8 mouse cellular contexts compared by ENCODE assay signal in the genomic region with DNA sequence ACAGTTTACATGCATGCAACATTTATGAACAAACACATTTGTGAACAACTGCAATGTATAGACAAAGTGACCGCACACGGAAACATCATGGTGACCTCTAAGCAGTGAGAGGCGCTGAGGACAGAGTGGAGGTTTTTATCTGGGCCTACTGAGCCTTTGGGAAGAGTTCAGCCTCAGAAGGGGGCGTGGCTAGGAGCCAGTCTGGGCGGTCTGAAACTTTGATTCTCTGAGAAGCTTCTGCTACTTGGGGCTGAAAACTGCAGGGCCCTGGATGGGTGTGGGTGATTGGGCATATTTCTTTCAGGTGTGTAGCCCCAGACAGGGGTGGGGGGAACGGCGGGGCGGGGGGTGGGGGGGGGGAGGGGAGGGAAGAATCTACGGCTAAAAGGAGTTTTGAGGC. TPM values are rescaled to one million over a fixed set of nuclear protein-coding genes. Genes with fewer than 3 reads are reported as not detected.
DNase-seq lines count a peak whose midpoint lies in the region; ATAC-seq and TF ChIP-seq lines count a peak whose summit lies in the region.

No protein-coding gene starts in this region.

- peak; percentile 45 for DNase-seq in adrenal gland, adult 2 months
- DNase-seq in adrenal gland, adult 18-20 months (ENCODE audit: low spot score in 2 of 2), result no peak
- DNase-seq in ES-E14 (ENCODE audit: low read depth, low spot score), result peak; percentile 63
- DNase-seq in layer of hippocampus, postnatal 25 days (ENCODE audit: extremely low spot score in 1 of 2, low spot score in 1 of 2), result no peak
- DNase-seq in gastrocnemius, adult 2 months, result no peak

- no peaks in the 10 kb centered on the region for H3K36me3 ChIP-seq in ES-E14 (ENCODE audit: control insufficient read depth, insufficient read depth, low read length, poor library complexity, severe bottlenecking)
- no peaks in the 10 kb centered on the region for H3K36me3 ChIP-seq in heart, embryonic 16.5 days (ENCODE audit: control insufficient read depth, insufficient read depth)
- H3K36me3 ChIP-seq in lung, embryonic 16.5 days (ENCODE audit: control insufficient read depth, insufficient read depth, low read length), result no peaks in the 10 kb centered on the region; the same call in 1 of the 2 replicates

- ATAC-seq in heart, embryonic 16.5 days (replicated peaks; ENCODE audit: extremely low read depth, insufficient read depth, low FRiP score), result peak; percentile 49; the same call in 1 of the 2 replicates
- peak; percentile 65 for ATAC-seq in lung, embryonic 16.5 days (ENCODE audit: low read depth)
- no peak for ATAC-seq in erythroblast, adult 5-6 weeks (replicated peaks; ENCODE audit: low FRiP score, poor library complexity, severe bottlenecking)

- peak overlapping the region; percentile 37 for H3K4me2 ChIP-seq in heart, embryonic 16.5 days (ENCODE audit: low read depth, low read length)
- peak overlapping the region; percentile 25; the same call in 1 of the 2 replicates for H3K4me2 ChIP-seq in lung, embryonic 16.5 days (ENCODE audit: low read depth, low read length)

- peak overlapping the region; percentile 99; the same call in 1 of the 2 replicates for H3K27ac ChIP-seq in ES-E14 (ENCODE audit: insufficient read depth, low read depth, low read length, poor library complexity, severe bottlenecking)
- H3K27ac ChIP-seq in heart, embryonic 16.5 days (ENCODE audit: low read length), result peak overlapping the region; percentile 69
- H3K27ac ChIP-seq in lung, embryonic 16.5 days (ENCODE audit: low read length), result peak overlapping the region; percentile 64
- H3K27ac ChIP-seq in gastrocnemius, adult 2 months, result no peak overlapping the region

- in situ Hi-C loops in ES-E14 (cut with MboI; ENCODE audit: low sequenced_read_pairs in 2 of 2, unreplicated experiment in 2 of 2), result no loop called here

- H3K4me3 ChIP-seq in ES-E14 (ENCODE audit: insufficient read depth in 1 of 2, low read depth in 1 of 2, low read length in 2 of 2, poor library complexity in 1 of 2, severe bottlenecking in 1 of 2), result peak overlapping the region in 1 of 2 experiments; percentile 27; a peak in 1 of 4 replicates
- no peak overlapping the region for H3K4me3 ChIP-seq in heart, embryonic 16.5 days (ENCODE audit: low read length)
- no peak overlapping the region for H3K4me3 ChIP-seq in lung, embryonic 16.5 days (ENCODE audit: low read length)
- no peak overlapping the region for H3K4me3 ChIP-seq in gastrocnemius, adult 2 months

- no peaks in the 10 kb centered on the region for H3K9me3 ChIP-seq in ES-E14 (ENCODE audit: control insufficient read depth, insufficient read depth, low read depth, low read length)
- H3K9me3 ChIP-seq in heart, embryonic 16.5 days (replicated peaks; ENCODE audit: control insufficient read depth, low read length), result no peaks in the 10 kb centered on the region
- no peaks in the 10 kb centered on the region for H3K9me3 ChIP-seq in lung, embryonic 16.5 days (ENCODE audit: control insufficient read depth, low read length)

- WGBS in heart, embryonic 16.5 days, result 10% methylated on average over 6 of the region's 9 CpGs
- 6% methylated on average over 6 of the region's 9 CpGs for WGBS in lung, embryonic 16.5 days

- no peak overlapping the region; the same call in 1 of the 2 replicates for H3K9ac ChIP-seq in ES-E14 (ENCODE audit: insufficient read depth, low read depth, low read length, poor library complexity, severe bottlenecking)
- 0 out of 2 replicates have a peak overlapping the region, but pooled peaks have one; percentile 9 for H3K9ac ChIP-seq in heart, embryonic 16.5 days (ENCODE audit: low read length)
- H3K9ac ChIP-seq in lung, embryonic 16.5 days (ENCODE audit: low read length), result no peak overlapping the region

- peaks cover 4 to 8% of the 10 kb centered on the region in 2 experiments; a peak in 3 of 4 replicates for H3K4me1 ChIP-seq in ES-E14 (ENCODE audit: control insufficient read depth in 2 of 2, insufficient read depth in 2 of 2, low read length in 2 of 2, poor library complexity in 1 of 2)
- peaks cover 32% of the 10 kb centered on the region for H3K4me1 ChIP-seq in heart, embryonic 16.5 days (ENCODE audit: control insufficient read depth, insufficient read depth, low read length)
- peaks cover 26% of the 10 kb centered on the region for H3K4me1 ChIP-seq in lung, embryonic 16.5 days (replicated peaks; ENCODE audit: control insufficient read depth, insufficient read depth, low read length)

- H3K27me3 ChIP-seq in heart, embryonic 16.5 days (ENCODE audit: control insufficient read depth, insufficient read depth, low read length), result no peaks in the 10 kb centered on the region
- H3K27me3 ChIP-seq in lung, embryonic 16.5 days (ENCODE audit: control insufficient read depth, insufficient read depth, low read depth, low read length), result no peaks in the 10 kb centered on the region

- no peak for TF ChIP-seq CTCF in gastrocnemius, adult 2 months (IDR thresholded peaks at IDR 0.05)

- intact Hi-C loops in gastrocnemius, adult 2 months (cut with DNase I), result no loop called here

TF ChIP-seq in ES-E14, 5 proteins besides CTCF, POLR2A, EP300 and RAD21:
- TF ChIP-seq ZNF384 (IDR thresholded peaks at IDR 0.05; ENCODE audit: low read depth, low read length), result no peak
- TF ChIP-seq MAFK (IDR thresholded peaks at IDR 0.05; ENCODE audit: insufficient read depth, low read depth, low read length), result no peak
- no peak for TF ChIP-seq CHD2 (IDR thresholded peaks at IDR 0.05; ENCODE audit: low read depth, low read length)
- TF ChIP-seq ZC3H11A (IDR thresholded peaks at IDR 0.05; ENCODE audit: borderline replicate concordance, low read depth, low read length), result no peak
- TF ChIP-seq HCFC1 (IDR thresholded peaks at IDR 0.05; ENCODE audit: borderline replicate concordance, insufficient read depth, low read length), result no peak

RNA-seq across cellular contexts. Expression of gene Hunk, which starts 14.5 kb away (rescaled TPM):
- 1 to 10 TPM; 2.8 to 6.4 TPM for total RNA-seq in adrenal gland, adult 2 months (2021)
- 2.2 and 2.7 TPM in 2 replicates for polyA plus RNA-seq in adrenal gland, adult 2 months (2012; rRNA removed)
- total RNA-seq in adrenal gland, adult 18-20 months (2021), result 1 to 10 TPM; 2.8 to 3.7 TPM
- total RNA-seq in ES-E14 (2012; rRNA removed), result 9.0 and 9.2 TPM in 2 replicates
- polyA plus RNA-seq in heart, embryonic 16.5 days (2015; fragmentation: Nextera tagmentation; extraction: Ambion mirVana), result 7.2 and 8.3 TPM in 2 replicates
- 16.2 and 16.5 TPM in 2 replicates for polyA plus RNA-seq in lung, embryonic 16.5 days (2015; fragmentation: Nextera tagmentation; extraction: Ambion mirVana)
- total RNA-seq in erythroblast, adult 5-6 weeks (2015; ENCODE audit: low replicate concordance), result not detected in 2 replicates
- 0.60 TPM in 1 of 2 replicates, not detected in the other for total RNA-seq in erythroblast, adult 5-6 weeks (2017; ENCODE audit: low replicate concordance)
- 10 to 100 TPM; 24.6 to 30.7 TPM for total RNA-seq in layer of hippocampus, postnatal 25 days (2021)
- under 1 TPM; 0.46 to 0.53 TPM for total RNA-seq in gastrocnemius, adult 2 months (2021)

Comparison
In these comparisons a context has a peak if more than half of its experiments do, and no peak if none do; other contexts are left out.
1. DNase-seq: peak in adrenal gland, adult 2 months (single experiment) and ES-E14 (single experiment); none in adrenal gland, adult 18-20 months (0 of 2), layer of hippocampus, postnatal 25 days (0 of 2) and gastrocnemius, adult 2 months (single experiment).